ENCODE assay signal across 17 mouse cellular contexts in genomic region chr12:83413684-83414083, GRCm38 (mm10).
"Had no signal": no experiment of that assay in that cellular context is flagged by ENCODE, and none has a peak within 500 bp of the region (broad histone marks: within the 10 kb centered on the region; RNA-seq: fewer than 3 reads in every experiment).

No protein-coding gene starts in this region.

- H3K4me2 ChIP-seq: lung, embryonic 15.5 days; midbrain, embryonic 13.5 days; midbrain, embryonic 15.5 days; neural tube, embryonic 12.5 days; stomach, embryonic 15.5 days had no signal

- DNase-seq: liver, postnatal 0 days; lung, adult 2 months; lung, postnatal 14 days; lung, postnatal 36 days; right cerebral cortex, postnatal 14 days; thymus, adult 2 months; thymus, postnatal 25 days; thymus, postnatal 4 days had no signal

- H3K9ac ChIP-seq: liver, postnatal 0 days; lung, embryonic 15.5 days; midbrain, embryonic 13.5 days; midbrain, embryonic 15.5 days; neural tube, embryonic 12.5 days; stomach, embryonic 15.5 days had no signal

- H3K9me3 ChIP-seq: lung, embryonic 15.5 days; megakaryocyte, embryonic 14.5 days; midbrain, embryonic 13.5 days; midbrain, embryonic 15.5 days; neural tube, embryonic 12.5 days; stomach, embryonic 15.5 days had no signal

- H3K4me1 ChIP-seq: lung, embryonic 15.5 days; stomach, embryonic 15.5 days had no signal

- ATAC-seq: liver, postnatal 0 days; lung, postnatal 0 days; midbrain, embryonic 13.5 days; midbrain, embryonic 15.5 days had no signal

- H3K27ac ChIP-seq: lung, embryonic 15.5 days; macrophage; midbrain, embryonic 13.5 days; midbrain, embryonic 15.5 days; neural tube, embryonic 12.5 days; stomach, embryonic 15.5 days; stomach, postnatal 0 days had no signal

- H3K4me3 ChIP-seq: lung, embryonic 15.5 days; megakaryocyte, embryonic 14.5 days; midbrain, embryonic 13.5 days; midbrain, embryonic 15.5 days; neural tube, embryonic 12.5 days; stomach, embryonic 15.5 days had no signal

- H3K27me3 ChIP-seq: lung, embryonic 15.5 days; midbrain, embryonic 13.5 days; midbrain, embryonic 15.5 days; neural tube, embryonic 12.5 days; stomach, embryonic 15.5 days had no signal

- H3K36me3 ChIP-seq: lung, embryonic 15.5 days; midbrain, embryonic 13.5 days; midbrain, embryonic 15.5 days; neural tube, embryonic 12.5 days; stomach, embryonic 15.5 days had no signal
